Comparison of ENCODE assay signal across 14 mouse cellular contexts in the genomic region with DNA sequence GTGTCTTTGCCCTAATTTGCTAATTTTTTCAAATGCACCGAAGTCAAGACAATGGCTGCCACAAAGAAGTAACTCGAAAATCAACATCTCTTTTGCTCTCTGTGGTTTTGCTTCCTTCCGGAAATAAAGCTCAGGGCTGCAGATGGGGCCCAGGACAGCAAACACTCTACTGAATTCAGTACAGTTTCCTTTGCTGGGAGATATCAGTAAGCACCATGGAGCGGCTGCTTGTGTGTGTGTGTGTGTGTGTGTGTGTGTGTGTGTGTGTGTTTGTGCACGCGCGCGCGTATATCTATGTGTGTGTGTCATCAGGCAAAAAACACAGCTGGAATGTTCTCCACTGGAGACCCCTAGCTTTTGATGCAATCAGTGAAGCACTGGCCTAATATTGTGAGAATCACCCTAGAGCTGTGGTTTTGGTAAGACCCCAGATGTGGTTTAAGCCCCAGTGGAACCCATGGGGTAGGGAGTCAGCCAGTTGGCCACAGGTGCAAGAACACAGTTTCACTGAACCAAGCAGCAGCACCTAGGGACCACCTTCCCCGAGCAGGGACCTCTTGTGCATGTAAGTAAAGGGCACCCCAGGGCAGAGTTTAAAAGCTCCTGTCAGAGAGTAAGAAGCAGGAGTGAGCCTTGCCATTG. TPM values are rescaled to one million over a fixed set of nuclear protein-coding genes. Genes with fewer than 3 reads are reported as not detected.
A peak's percentile ranks its signal among the peaks of the same experiment; 100 is the strongest.
DNase-seq lines count a peak whose midpoint lies in the region; ATAC-seq lines count a peak whose summit lies in the region.
"Had no signal": no experiment of that assay in that cellular context is flagged by ENCODE, and none has a peak within 500 bp of the region (broad histone marks: within the 10 kb centered on the region; RNA-seq: fewer than 3 reads in every experiment).

No protein-coding gene starts in this region.

- no peak overlapping the region for H3K27ac ChIP-seq in kidney, embryonic 14.5 days (ENCODE audit: low read depth, low read length)
- H3K27ac ChIP-seq: forebrain, embryonic 10.5 days; midbrain, embryonic 15.5 days had no signal

- peak; percentile 90 for ATAC-seq in CD4-positive, CD25-positive, alpha-beta regulatory T cell, adult 4 months
- ATAC-seq in common myeloid progenitor, adult 5-6 weeks (replicated peaks; ENCODE audit: low read depth, poor library complexity, severe bottlenecking), result peak; percentile 89
- ATAC-seq in megakaryocyte, adult 5-6 weeks (ENCODE audit: poor library complexity, severe bottlenecking), result peak; percentile 55
- ATAC-seq in kidney, embryonic 14.5 days (ENCODE audit: low FRiP score, low TSS enrichment), result no peak
- ATAC-seq: midbrain, embryonic 15.5 days had no signal

- DNase-seq in thymus, adult 18-20 months, result peak; percentile 56 to 79
- DNase-seq in right cerebral cortex, postnatal 25 days, result no peak
- DNase-seq in left cerebral cortex, adult 18-20 months (ENCODE audit: low spot score in 2 of 2), result no peak
- DNase-seq in cerebellum, adult 9-11 months, result no peak
- DNase-seq: adrenal gland, postnatal 25 days; cerebellum, adult 11-12 months; kidney, adult 8-10 months; lung, adult 2 months had no signal

- H3K4me2 ChIP-seq in kidney, embryonic 14.5 days (replicated peaks; ENCODE audit: low read depth, low read length), result no peak overlapping the region
- H3K4me2 ChIP-seq: midbrain, embryonic 15.5 days had no signal

- no peak overlapping the region for H3K4me3 ChIP-seq in kidney, embryonic 14.5 days (ENCODE audit: low read length)
- H3K4me3 ChIP-seq: forebrain, embryonic 10.5 days; midbrain, embryonic 15.5 days had no signal

- H3K27me3 ChIP-seq in kidney, embryonic 14.5 days (ENCODE audit: control insufficient read depth, insufficient read depth, low read length), result no peaks in the 10 kb centered on the region
- H3K27me3 ChIP-seq: midbrain, embryonic 15.5 days had no signal

- H3K36me3 ChIP-seq in kidney, embryonic 14.5 days (ENCODE audit: control insufficient read depth, insufficient read depth, low read length), result no peaks in the 10 kb centered on the region
- H3K36me3 ChIP-seq: forebrain, embryonic 10.5 days; midbrain, embryonic 15.5 days had no signal

- no peaks in the 10 kb centered on the region for H3K9me3 ChIP-seq in kidney, embryonic 14.5 days (ENCODE audit: control insufficient read depth, low read length)
- H3K9me3 ChIP-seq: forebrain, embryonic 10.5 days; midbrain, embryonic 15.5 days had no signal

- H3K4me1 ChIP-seq in kidney, embryonic 14.5 days (ENCODE audit: control insufficient read depth, insufficient read depth, low read length), result no peaks in the 10 kb centered on the region
- H3K4me1 ChIP-seq: forebrain, embryonic 10.5 days; midbrain, embryonic 15.5 days had no signal

- 89% methylated on average over 10 of the region's 10 CpGs for WGBS in kidney, embryonic 14.5 days

- H3K9ac ChIP-seq in kidney, embryonic 14.5 days (ENCODE audit: low read depth, low read length), result no peak overlapping the region
- H3K9ac ChIP-seq: midbrain, embryonic 15.5 days had no signal

RNA-seq across cellular contexts. Expression of a gene that starts 19.7 kb away (rescaled TPM):
- 100 to 1,000 TPM; 212 to 238 TPM for polyA plus RNA-seq in CD4-positive, CD25-positive, alpha-beta regulatory T cell, adult 4 months (2017; shearing (Covaris generic))
- total RNA-seq in common myeloid progenitor, adult 5-6 weeks (2017), result 31.8 and 80.5 TPM in 2 replicates
- total RNA-seq in megakaryocyte, adult 5-6 weeks (2015), result 54.6 and 66.3 TPM in 2 replicates
- 48.8 and 62.2 TPM in 2 replicates for total RNA-seq in megakaryocyte, adult 5-6 weeks (2017)
- 23.3 and 28.5 TPM in 2 replicates for polyA plus RNA-seq in kidney, embryonic 14.5 days (2014; fragmentation: Nextera tagmentation; extraction: Ambion mirVana)
- total RNA-seq in left cerebral cortex, adult 18-20 months (2021), result 1 to 10 TPM; 1.3 to 1.7 TPM

Comparison
In these comparisons a context has a peak if more than half of its experiments do, and no peak if none do; other contexts are left out.
1. DNase-seq: peak in thymus, adult 18-20 months (2 of 2); none in right cerebral cortex, postnatal 25 days (single experiment), left cerebral cortex, adult 18-20 months (0 of 2) and cerebellum, adult 9-11 months (single experiment).
2. RNA of a gene that starts 19.7 kb away (total RNA-seq): 48.8 to 66.3 TPM in megakaryocyte, adult 5-6 weeks and 31.8 to 80.5 TPM in common myeloid progenitor, adult 5-6 weeks; 1.3 to 1.7 TPM in left cerebral cortex, adult 18-20 months; every median in the first group is over 10 times any median in the second.